Mouse (Mus musculus) lung, postnatal 0 days (tissue): ENCODE data around the gene Olfr330. TPM values are rescaled to one million over a fixed set of nuclear protein-coding genes. Genes with fewer than 3 reads are reported as not detected.
"Not testable (repeated sequence)": the region's sequence is repeated elsewhere in the genome, so short reads cannot be mapped to it uniquely, and the experiment has no call there.

Experiments used
- ATAC-seq: fragments of 200-750 bp; cut with Nextera tagmentation; 2 replicates; pipeline ENCODE4 v1.8.0; 2017; ENCODE audit warnings: moderate library complexity
- DNase-seq: peaks from one replicate; pipeline ENCODE4 v3.0.0-alpha.2; 2016; ENCODE audit warnings: low spot score
- H3K27ac ChIP-seq: fragments of 300-500 bp; sonication (generic); 2 replicates; pipeline ENCODE4 v1.5.1; 2014; ENCODE audit warnings: antibody characterized with exemption, mild to moderate bottlenecking, low read length, mixed read lengths
- H3K27me3 ChIP-seq: fragments of 300-500 bp; sonication (generic); replicated peaks from 2 replicates; pipeline ENCODE4 v1.6.1; 2014; ENCODE audit warnings: low read length, mixed read lengths; ENCODE audit not compliant: insufficient read depth
- H3K36me3 ChIP-seq: fragments of 300-500 bp; sonication (generic); 2 replicates; pipeline ENCODE4 v1.6.1; 2014; ENCODE audit warnings: low read length, mixed read lengths; ENCODE audit not compliant: insufficient read depth
- H3K4me1 ChIP-seq: fragments of 300-500 bp; sonication (generic); 2 replicates; pipeline ENCODE4 v1.6.1; 2014; ENCODE audit warnings: antibody characterized with exemption, low read depth, low read length, mixed read lengths; ENCODE audit not compliant: insufficient read depth
- H3K4me2 ChIP-seq: fragments of 300-500 bp; sonication (generic); replicated peaks from 2 replicates; pipeline ENCODE4 v1.6.1; 2014; ENCODE audit warnings: low read depth, mild to moderate bottlenecking, low read length, moderate library complexity, mixed read lengths
- H3K4me3 ChIP-seq: fragments of 300-500 bp; sonication (generic); 2 replicates; pipeline ENCODE4 v1.5.1; 2014; ENCODE audit warnings: low read depth, low read length
- H3K9ac ChIP-seq: fragments of 300-500 bp; sonication (generic); replicated peaks from 2 replicates; pipeline ENCODE4 v1.6.1; 2014; ENCODE audit warnings: low read depth, mild to moderate bottlenecking
- H3K9me3 ChIP-seq: fragments of 300-500 bp; sonication (generic); 2 replicates; pipeline ENCODE4 v1.6.1; 2016; ENCODE audit warnings: low read length, mixed read lengths
- CTCF ChIP-seq: IDR thresholded peaks from 2 replicates; pipeline ENCODE4 v1.5.1; 2016; ENCODE audit warnings: antibody characterized with exemption, mild to moderate bottlenecking
- EP300 ChIP-seq: IDR thresholded peaks from 2 replicates; pipeline ENCODE4 v1.6.1; 2016; ENCODE audit warnings: antibody characterized with exemption, mild to moderate bottlenecking, control low read depth
- WGBS: fragments of 180-500 bp; shearing (Covaris S2); extraction: QIAGEN DNeasy Blood & Tissue Kit; methylation state at CpG from one replicate; pipeline ENCODE4 v1.1.7; 2014; 5-methylcytosine and 5-hydroxymethylcytosine counted together
- polyA plus RNA-seq: library from polyadenylated mRNA; unstranded; fragments of >200 nt; fragmentation: Nextera tagmentation; extraction: Ambion mirVana; gene quantifications from 2 replicates; pipeline ENCODE4 v1.2.1, GENCODE M21; 2015

Gene Olfr330
- polyA plus RNA-seq: not detected in 2 replicates

DNA sequence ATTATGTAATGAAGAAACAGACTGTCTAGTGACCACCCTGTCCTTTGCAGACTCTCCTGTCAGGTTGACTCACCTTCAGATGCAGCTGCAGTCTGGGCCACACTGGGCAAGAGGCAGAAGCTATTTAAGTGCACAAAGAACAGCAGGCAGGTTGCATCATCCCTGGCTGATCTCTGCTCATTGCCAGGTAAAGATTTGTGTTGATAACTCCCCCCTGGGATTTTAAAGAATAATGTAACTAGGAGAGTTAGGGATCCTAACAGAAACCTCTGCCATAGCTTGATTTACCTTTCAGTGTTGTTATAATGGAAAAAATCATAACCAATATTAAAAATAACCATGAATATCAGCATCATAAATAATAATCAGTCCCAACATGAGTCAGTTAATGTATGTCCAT, at the start of gene Olfr330:
Olfr330 (minus strand) TSS at position 101 of the 400 bp plus-strand sequence.
- not testable (repeated sequence) for H3K4me2 ChIP-seq, H3K4me1 ChIP-seq, H3K27me3 ChIP-seq, DNase-seq, H3K36me3 ChIP-seq, H3K4me3 ChIP-seq, H3K27ac ChIP-seq, H3K9me3 ChIP-seq, ATAC-seq, H3K9ac ChIP-seq

DNA sequence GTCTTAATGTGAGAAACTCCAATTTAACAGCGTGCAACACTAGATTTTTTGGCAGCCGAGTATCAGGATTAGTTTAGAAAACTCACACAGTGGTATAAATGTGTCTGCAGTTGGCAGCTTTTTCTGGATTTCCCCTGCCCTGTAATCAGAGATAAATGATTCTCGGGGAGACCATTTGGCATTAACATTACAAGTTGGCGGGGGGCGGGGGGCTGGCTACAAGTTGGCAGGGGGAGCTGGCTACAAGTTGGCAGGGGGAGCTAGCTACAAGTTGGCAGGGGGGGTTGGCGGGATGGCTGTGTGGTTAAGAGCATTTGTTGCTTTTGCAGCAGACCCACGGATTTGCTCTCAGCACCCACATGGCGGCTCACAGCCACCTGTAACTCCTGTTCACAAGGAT, 44.0 kb upstream of the Olfr330 start:
- ATAC-seq (no peak), DNase-seq (no peak)
- H3K36me3 ChIP-seq: no peaks in the 10 kb centered on the region
- H3K4me2 ChIP-seq: no peak overlapping the region
- no peak overlapping the region for H3K27ac ChIP-seq
- no peak overlapping the region for H3K9ac ChIP-seq
- H3K9me3 ChIP-seq: no peaks in the 10 kb centered on the region
- no peak overlapping the region for H3K4me3 ChIP-seq
- H3K27me3 ChIP-seq: no peaks in the 10 kb centered on the region
- TF ChIP-seq CTCF (no peak), EP300 (no peak)
- 72% methylated on average over 8 of the region's 8 CpGs for WGBS
- H3K4me1 ChIP-seq: no peaks in the 10 kb centered on the region

DNA sequence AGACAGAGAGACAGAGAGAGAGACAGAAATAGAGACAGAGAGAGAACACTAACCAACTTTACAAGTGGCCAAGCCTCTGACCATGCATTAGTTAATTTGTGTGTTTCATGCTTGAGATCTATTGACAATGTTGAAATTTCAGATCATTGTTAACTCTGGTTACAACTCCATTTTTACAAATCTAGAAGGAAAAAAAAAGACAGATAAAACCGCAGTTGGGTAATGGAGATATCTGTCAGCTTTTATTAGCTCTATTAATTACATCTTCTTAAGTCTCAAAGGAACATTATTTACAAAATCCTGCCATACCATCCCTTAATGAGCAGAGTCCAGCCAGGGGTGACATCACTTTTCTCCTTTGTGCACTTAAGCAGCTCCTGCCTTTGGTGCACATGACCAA, 42.8 kb upstream of the Olfr330 start, which contains the start of gene Olfr325:
Olfr325 (plus strand) TSS at position 301 of the 400 bp plus-strand sequence.
- DNase-seq (no peak), ATAC-seq (no peak)
- no peak within 1 kb of the TSS for H3K4me2 ChIP-seq
- H3K27ac ChIP-seq: no peak within 1 kb of the TSS
- no peak within 1 kb of the TSS for H3K9ac ChIP-seq
- H3K9me3 ChIP-seq: no peaks in the 10 kb centered on the region
- no peaks in the 10 kb centered on the region for H3K4me1 ChIP-seq
- no peaks in the 10 kb centered on the region for H3K36me3 ChIP-seq
- no peaks in the 10 kb centered on the region for H3K27me3 ChIP-seq
- no peak within 1 kb of the TSS for H3K4me3 ChIP-seq
- 66% methylated on average over 1 of the region's 1 CpGs for WGBS
- TF ChIP-seq CTCF: no peak
- no peak for TF ChIP-seq EP300

DNA sequence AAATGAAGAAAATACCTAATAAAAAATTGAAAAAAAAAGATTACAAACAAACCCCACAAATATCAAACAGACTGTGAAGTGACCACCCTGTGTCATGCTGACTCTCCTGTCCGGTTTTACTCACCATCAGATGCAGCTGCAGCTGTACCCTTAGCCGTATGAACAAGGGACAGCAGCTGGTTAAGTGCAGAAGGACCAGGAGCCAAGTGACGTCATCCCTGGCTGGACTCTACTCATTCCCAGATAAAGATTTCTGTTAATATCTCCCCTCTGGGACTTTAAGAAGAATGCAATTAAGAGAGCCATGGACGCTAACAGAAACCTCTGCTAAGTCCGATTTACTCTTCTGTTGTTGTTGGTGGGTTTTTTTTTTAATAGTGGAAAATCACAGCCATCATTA, 35.8 kb upstream of the Olfr330 start, which contains the start of gene Olfr224:
Olfr224 (minus strand) TSS at position 149 of the 400 bp plus-strand sequence.
- WGBS: 60% methylated on average over 5 of the region's 5 CpGs
- Histone ChIP-seq H3K4me2 (no peak within 1 kb of the TSS), H3K27ac (no peak within 1 kb of the TSS), H3K4me1 (no peaks in the 10 kb centered on the region), H3K27me3 (no peaks in the 10 kb centered on the region), H3K9me3 (no peaks in the 10 kb centered on the region), H3K4me3 (no peak within 1 kb of the TSS), H3K36me3 (no peaks in the 10 kb centered on the region), H3K9ac (no peak within 1 kb of the TSS)
- DNase-seq (no peak), ATAC-seq (no peak)
- TF ChIP-seq EP300 (no peak), CTCF (no peak)

DNA sequence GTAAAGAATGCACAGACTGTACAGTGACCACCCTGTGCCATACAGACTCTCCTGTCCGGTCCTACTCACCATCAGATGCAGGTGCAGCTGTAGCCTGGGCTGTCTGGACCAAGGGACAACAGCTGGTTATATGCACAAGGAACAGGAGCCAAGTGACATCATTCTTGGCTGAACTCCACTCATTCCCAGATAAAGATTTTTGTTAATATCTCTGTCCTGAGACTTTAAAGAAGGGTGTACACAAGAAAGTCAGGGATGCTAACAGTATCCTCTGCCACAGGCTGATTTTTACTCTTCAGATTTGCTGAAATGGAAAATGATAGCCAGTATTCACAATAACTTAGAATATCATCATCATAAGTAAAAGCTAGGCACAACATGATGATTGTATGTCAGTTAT, 20.9 kb upstream of the Olfr330 start, which contains the start of gene Olfr328:
Olfr328 (minus strand) TSS at position 101 of the 400 bp plus-strand sequence.
- H3K36me3 ChIP-seq: no peaks in the 10 kb centered on the region
- no peaks in the 10 kb centered on the region for H3K9me3 ChIP-seq
- ATAC-seq (no peak), DNase-seq (no peak)
- H3K4me3 ChIP-seq: no peak within 1 kb of the TSS
- H3K27ac ChIP-seq: no peak within 1 kb of the TSS
- H3K9ac ChIP-seq: no peak within 1 kb of the TSS
- H3K4me1 ChIP-seq: no peaks in the 10 kb centered on the region
- TF ChIP-seq EP300: no peak
- no peak for TF ChIP-seq CTCF
- no peaks in the 10 kb centered on the region for H3K27me3 ChIP-seq
- 77% methylated on average over 1 of the region's 1 CpGs for WGBS
- H3K4me2 ChIP-seq: no peak within 1 kb of the TSS

DNA sequence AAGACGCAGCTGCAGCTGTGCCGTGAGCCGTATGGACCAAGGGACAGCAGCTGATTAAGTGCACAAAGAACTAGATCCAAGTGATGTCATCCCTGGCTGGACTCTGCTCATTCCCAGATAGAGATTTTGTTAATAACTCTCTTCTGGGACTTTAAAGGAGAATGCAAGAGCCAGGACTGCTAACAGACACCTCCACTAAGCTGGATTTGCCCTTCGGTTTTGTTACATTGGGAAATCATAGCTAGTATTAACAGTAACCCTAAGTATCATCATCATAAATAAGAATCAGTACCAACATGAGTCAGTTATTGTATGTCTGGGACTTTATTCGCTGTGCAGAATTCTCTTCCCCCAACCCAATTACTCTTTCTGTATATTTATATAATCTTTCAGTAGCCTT, 11.7 kb upstream of the Olfr330 start, which contains the start of gene Olfr329-ps:
Olfr329-ps (minus strand) TSS at position 101 of the 400 bp plus-strand sequence.
- H3K9me3 ChIP-seq: no peaks in the 10 kb centered on the region
- no peaks in the 10 kb centered on the region for H3K4me1 ChIP-seq
- WGBS: 73% methylated on average over 5 of the region's 5 CpGs
- no peaks in the 10 kb centered on the region for H3K27me3 ChIP-seq
- H3K4me3 ChIP-seq: no peak within 1 kb of the TSS
- no peaks in the 10 kb centered on the region for H3K36me3 ChIP-seq
- H3K4me2 ChIP-seq: no peak within 1 kb of the TSS
- no peak within 1 kb of the TSS for H3K9ac ChIP-seq
- ATAC-seq: no peak
- H3K27ac ChIP-seq: no peak within 1 kb of the TSS
- DNase-seq: no peak
- TF ChIP-seq EP300 (no peak), CTCF (no peak)

DNA sequence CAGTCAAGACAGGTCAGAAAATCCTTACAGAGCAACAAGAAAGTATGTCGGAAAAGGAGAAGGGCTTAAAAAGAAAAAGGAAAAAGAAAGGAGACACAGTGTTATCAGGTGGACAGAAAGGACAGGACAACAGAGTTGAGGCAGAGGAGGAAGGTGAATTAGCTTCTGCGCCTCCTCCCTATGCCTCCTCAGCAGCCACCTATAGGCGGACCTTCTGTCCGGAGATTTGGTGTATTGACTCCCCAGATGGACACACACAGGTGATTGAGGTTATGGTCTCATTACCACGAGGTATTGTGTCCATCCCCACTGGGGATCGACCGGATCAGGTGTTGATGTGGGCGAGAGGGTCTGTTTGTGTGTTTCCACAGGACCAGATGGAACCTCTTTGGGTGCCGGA, 14.9 kb downstream of the Olfr330 start:
- ATAC-seq, H3K4me2 ChIP-seq, H3K27me3 ChIP-seq, H3K9ac ChIP-seq, H3K36me3 ChIP-seq, H3K9me3 ChIP-seq, H3K4me1 ChIP-seq, DNase-seq, H3K27ac ChIP-seq, H3K4me3 ChIP-seq: not testable (repeated sequence)
- 86% methylated on average over 6 of the region's 9 CpGs for WGBS

DNA sequence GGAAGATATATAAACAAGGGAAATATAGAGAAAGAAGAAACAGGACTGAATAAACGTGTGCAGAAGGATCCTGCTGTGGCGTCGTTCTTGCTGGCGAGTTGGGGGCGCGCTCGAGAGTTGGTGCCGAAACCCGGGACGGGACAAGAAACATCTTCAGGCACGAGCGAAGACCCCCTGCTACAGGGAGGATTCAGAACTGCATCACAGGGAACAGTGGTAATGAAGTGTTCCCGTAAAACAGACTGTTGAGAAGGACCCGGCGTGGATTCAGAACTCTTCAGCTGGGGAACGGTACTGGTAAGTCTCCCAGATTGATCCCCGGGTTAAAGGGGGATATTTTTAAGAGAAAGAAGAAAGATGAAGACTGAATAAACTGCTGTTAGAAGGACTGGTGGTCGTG, 15.7 kb downstream of the Olfr330 start:
- not testable (repeated sequence) for H3K4me2 ChIP-seq, H3K4me3 ChIP-seq, H3K27ac ChIP-seq, H3K9me3 ChIP-seq, H3K27me3 ChIP-seq, H3K36me3 ChIP-seq, ATAC-seq, H3K9ac ChIP-seq, DNase-seq, H3K4me1 ChIP-seq
- WGBS: 92% methylated on average over 17 of the region's 18 CpGs

DNA sequence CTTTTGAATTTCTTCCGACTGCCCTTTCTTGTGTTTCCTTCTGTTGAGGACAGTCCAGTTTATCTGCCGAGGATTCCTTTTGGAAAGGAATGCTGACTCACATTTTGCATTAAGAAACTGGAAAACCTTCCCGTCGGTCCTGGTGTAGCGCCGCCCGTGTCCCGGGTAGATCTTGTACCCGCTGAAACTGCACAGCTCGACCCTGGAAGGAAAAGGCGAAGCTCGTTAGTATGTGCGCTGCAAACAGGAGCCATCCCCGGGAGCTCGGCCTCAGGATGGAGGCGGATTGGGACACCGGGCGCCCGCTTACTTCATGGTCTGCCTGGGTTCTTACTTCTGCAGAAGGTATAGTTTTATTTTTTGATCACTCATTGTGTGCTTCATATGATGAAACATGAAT, 25.6 kb downstream of the Olfr330 start:
- H3K4me1 ChIP-seq, H3K27me3 ChIP-seq, H3K36me3 ChIP-seq, H3K9ac ChIP-seq, H3K4me2 ChIP-seq, DNase-seq, H3K4me3 ChIP-seq, ATAC-seq, H3K27ac ChIP-seq, H3K9me3 ChIP-seq: not testable (repeated sequence)
- whole genome bisulfite sequencing: 80% methylated on average over 19 of the region's 19 CpGs
